Mouse (Mus musculus): Measurements from ENCODE around the gene Ogfod3. TPM values are rescaled to one million over a fixed set of nuclear protein-coding genes. Genes with fewer than 3 reads are reported as not detected.

Ogfod3 gene
- polyA plus RNA-seq, 1 experiment from 2014 or later = 26.2 TPM

GRCm38 (mm10) chr11:121220771-121221170 is 16.3 kb upstream of the Ogfod3 start:
- H3K9me3 ChIP-seq (ENCODE audit: low read depth, low read length) = no peaks in the 10 kb centered on the region
- ATAC-seq (ENCODE audit: insufficient read depth) = no peak
- no peaks in the 10 kb centered on the region for H3K27me3 ChIP-seq (ENCODE audit: insufficient read depth, low read length)
- H3K4me1 ChIP-seq (ENCODE audit: insufficient read depth) = no peaks in the 10 kb centered on the region
- no peak overlapping the region for H3K4me2 ChIP-seq
- H3K27ac ChIP-seq (ENCODE audit: low read depth) = no peak overlapping the region
- no peak for TF ChIP-seq CTCF (IDR thresholded peaks at IDR 0.05; ENCODE audit: low read depth)
- H3K9ac ChIP-seq = no peak overlapping the region
- H3K36me3 ChIP-seq (ENCODE audit: insufficient read depth) = peaks cover 84% of the 10 kb centered on the region
- DNase-seq = no peak
- H3K4me3 ChIP-seq (ENCODE audit: low read depth, low read length) = no peak overlapping the region
- WGBS = 81% methylated on average over 5 of the region's 5 CpGs

DNA sequence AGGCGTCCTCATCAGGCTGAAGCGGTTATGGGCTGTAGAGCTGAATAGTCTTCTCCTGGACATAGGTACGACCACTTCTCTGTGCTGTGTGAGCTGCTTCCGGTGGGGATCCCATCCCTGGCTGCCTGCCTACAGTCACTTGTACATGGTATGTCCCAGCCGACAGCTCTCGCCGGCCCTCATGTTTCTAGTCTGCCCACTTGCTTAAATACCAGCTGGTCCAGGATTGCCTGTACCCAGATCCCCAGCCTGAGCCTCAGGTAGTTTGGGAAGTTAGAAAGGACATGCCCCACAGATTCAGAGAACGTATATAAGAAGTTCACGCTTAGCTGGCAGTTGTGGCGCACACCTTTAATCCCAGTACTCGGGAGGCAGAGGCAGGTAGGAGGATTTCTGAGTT is 15.3 kb upstream of the Ogfod3 start:
- Histone ChIP-seq H3K36me3 (ENCODE audit: insufficient read depth) (peaks cover 74% of the 10 kb centered on the region), H3K4me1 (ENCODE audit: insufficient read depth) (no peaks in the 10 kb centered on the region), H3K4me3 (ENCODE audit: low read depth, low read length) (no peak overlapping the region), H3K4me2 (no peak overlapping the region), H3K27me3 (ENCODE audit: insufficient read depth, low read length) (no peaks in the 10 kb centered on the region), H3K27ac (ENCODE audit: low read depth) (no peak overlapping the region), H3K9ac (no peak overlapping the region), H3K9me3 (ENCODE audit: low read depth, low read length) (no peaks in the 10 kb centered on the region)
- WGBS = 84% methylated on average over 11 of the region's 11 CpGs
- ATAC-seq (ENCODE audit: insufficient read depth) (no peak), DNase-seq (no peak)
- TF ChIP-seq CTCF (IDR thresholded peaks at IDR 0.05; ENCODE audit: low read depth) = no peak

DNA sequence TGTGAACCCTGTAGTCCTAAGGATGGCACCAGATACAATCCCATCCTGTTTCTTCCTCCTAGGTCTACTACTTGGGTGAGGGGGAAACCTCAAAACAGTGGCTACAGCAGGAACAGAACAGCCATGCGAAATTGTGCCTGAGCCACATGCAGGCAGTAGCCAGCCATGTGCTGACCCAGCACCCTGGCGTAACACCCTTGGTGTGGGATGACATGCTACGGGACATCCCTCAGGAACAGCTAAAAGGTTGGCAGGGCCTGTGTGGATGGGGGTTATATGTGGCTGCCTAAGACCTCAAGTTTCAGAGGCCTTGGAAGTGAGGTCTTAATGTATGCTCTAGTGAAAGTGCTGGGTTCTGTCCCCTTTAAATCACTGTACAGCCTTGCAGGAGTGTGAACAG is 12.3 kb upstream of the Ogfod3 start:
- no peak overlapping the region for H3K4me3 ChIP-seq (ENCODE audit: low read depth, low read length)
- no peak overlapping the region for H3K4me2 ChIP-seq
- H3K4me1 ChIP-seq (ENCODE audit: insufficient read depth) = no peaks in the 10 kb centered on the region
- H3K9ac ChIP-seq = no peak overlapping the region
- TF ChIP-seq CTCF (IDR thresholded peaks at IDR 0.05; ENCODE audit: low read depth) = no peak
- H3K36me3 ChIP-seq (ENCODE audit: insufficient read depth) = peaks cover 59% of the 10 kb centered on the region
- H3K27me3 ChIP-seq (ENCODE audit: insufficient read depth, low read length) = no peaks in the 10 kb centered on the region
- DNase-seq (no peak), ATAC-seq (ENCODE audit: insufficient read depth) (no peak)
- no peaks in the 10 kb centered on the region for H3K9me3 ChIP-seq (ENCODE audit: low read depth, low read length)
- no peak overlapping the region for H3K27ac ChIP-seq (ENCODE audit: low read depth)
- WGBS = 91% methylated on average over 3 of the region's 3 CpGs

DNA sequence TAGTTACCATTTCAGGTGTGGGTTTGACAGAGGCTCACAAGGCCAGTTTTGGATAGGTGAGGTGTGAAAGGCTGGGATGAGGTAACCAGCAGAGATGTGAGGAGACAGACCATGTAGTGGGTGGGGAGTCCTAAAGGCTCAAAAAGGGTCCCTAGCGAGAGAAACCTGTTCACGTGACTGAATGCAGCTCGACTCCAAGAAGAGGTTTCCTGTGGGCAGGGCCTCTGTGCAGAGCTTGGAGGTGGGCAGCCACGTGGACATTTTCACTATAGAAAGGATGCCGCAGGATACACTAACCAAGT is 701 bp downstream of the Ogfod3 start:
- no peak overlapping the region for H3K27ac ChIP-seq (ENCODE audit: low read depth)
- no peaks in the 10 kb centered on the region for H3K27me3 ChIP-seq (ENCODE audit: insufficient read depth, low read length)
- H3K9me3 ChIP-seq (ENCODE audit: low read depth, low read length) = no peaks in the 10 kb centered on the region
- peak overlapping the region; percentile 82 for H3K4me2 ChIP-seq
- no peak for ATAC-seq (ENCODE audit: insufficient read depth)
- 0 out of 2 replicates have a peak overlapping the region, but pooled peaks have one; percentile 1 for H3K9ac ChIP-seq
- H3K36me3 ChIP-seq (ENCODE audit: insufficient read depth) = peaks cover 13% of the 10 kb centered on the region; the same call in 1 of the 2 replicates
- TF ChIP-seq CTCF (IDR thresholded peaks at IDR 0.05; ENCODE audit: low read depth) = no peak
- 0% methylated on average over 5 of the region's 5 CpGs for WGBS
- DNase-seq = no peak
- peak overlapping the region; percentile 60 for H3K4me3 ChIP-seq (ENCODE audit: low read depth, low read length)
- H3K4me1 ChIP-seq (ENCODE audit: insufficient read depth) = no peaks in the 10 kb centered on the region

- peak; percentile 72 for TF ChIP-seq CTCF (IDR thresholded peaks at IDR 0.05; ENCODE audit: low read depth)
- 32% methylated on average over 11 of the region's 11 CpGs for WGBS
- Histone ChIP-seq H3K27me3 (ENCODE audit: insufficient read depth, low read length) (no peaks in the 10 kb centered on the region), H3K9ac (no peak overlapping the region), H3K4me1 (ENCODE audit: insufficient read depth) (no peaks in the 10 kb centered on the region), H3K27ac (ENCODE audit: low read depth) (peak overlapping the region; percentile 46), H3K4me2 (no peak overlapping the region), H3K36me3 (ENCODE audit: insufficient read depth) (no peaks in the 10 kb centered on the region), H3K4me3 (ENCODE audit: low read depth, low read length) (no peak overlapping the region), H3K9me3 (ENCODE audit: low read depth, low read length) (no peaks in the 10 kb centered on the region)
- ATAC-seq (ENCODE audit: insufficient read depth) (no peak), DNase-seq (peak; percentile 83)
These were observed 2.9 kb downstream of the Ogfod3 start for GRCm38 (mm10) chr11:121201436-121202198.

GRCm38 (mm10) chr11:121200781-121201180 is 3.7 kb downstream of the Ogfod3 start:
- no peak for TF ChIP-seq CTCF (IDR thresholded peaks at IDR 0.05; ENCODE audit: low read depth)
- Histone ChIP-seq H3K27me3 (ENCODE audit: insufficient read depth, low read length) (no peaks in the 10 kb centered on the region), H3K36me3 (ENCODE audit: insufficient read depth) (no peaks in the 10 kb centered on the region), H3K27ac (ENCODE audit: low read depth) (no peak overlapping the region), H3K4me2 (no peak overlapping the region), H3K9ac (no peak overlapping the region), H3K4me1 (ENCODE audit: insufficient read depth) (no peaks in the 10 kb centered on the region), H3K4me3 (ENCODE audit: low read depth, low read length) (no peak overlapping the region), H3K9me3 (ENCODE audit: low read depth, low read length) (no peaks in the 10 kb centered on the region)
- no peak for DNase-seq
- 86% methylated on average over 6 of the region's 6 CpGs for WGBS
- ATAC-seq (ENCODE audit: insufficient read depth) = no peak

GRCm38 (mm10) chr11:121199851-121200250 is 4.7 kb downstream of the Ogfod3 start:
- no peak overlapping the region for H3K27ac ChIP-seq (ENCODE audit: low read depth)
- H3K4me1 ChIP-seq (ENCODE audit: insufficient read depth) = no peaks in the 10 kb centered on the region
- no peaks in the 10 kb centered on the region for H3K36me3 ChIP-seq (ENCODE audit: insufficient read depth)
- H3K9me3 ChIP-seq (ENCODE audit: low read depth, low read length) = no peaks in the 10 kb centered on the region
- DNase-seq (peak; percentile 14), ATAC-seq (ENCODE audit: insufficient read depth) (no peak)
- 56% methylated on average over 4 of the region's 4 CpGs for WGBS
- no peak overlapping the region for H3K4me2 ChIP-seq
- no peak for TF ChIP-seq CTCF (IDR thresholded peaks at IDR 0.05; ENCODE audit: low read depth)
- H3K4me3 ChIP-seq (ENCODE audit: low read depth, low read length) = no peak overlapping the region
- H3K9ac ChIP-seq = no peak overlapping the region
- H3K27me3 ChIP-seq (ENCODE audit: insufficient read depth, low read length) = no peaks in the 10 kb centered on the region

All from lung, embryonic 14.5 days (tissue).